Mouse (Mus musculus) megakaryocyte, embryonic 14.5 days (primary cell): ENCODE measurements around the gene Mrpl33. TPM values are rescaled to one million over a fixed set of nuclear protein-coding genes. Genes with fewer than 3 reads are reported as not detected.

Source experiments
- H3K27me3 ChIP-seq: replicated peaks from 2 replicates; pipeline ENCODE3; 2012; ENCODE audit warnings: inconsistent platforms
- H3K36me3 ChIP-seq: replicated peaks from 2 replicates; pipeline ENCODE3; 2012; ENCODE audit warnings: low read length, inconsistent platforms, mixed read lengths
- H3K4me1 ChIP-seq: 2 replicates; pipeline ENCODE4 v1.6.1; 2012; ENCODE audit warnings: inconsistent platforms
- H3K4me3 ChIP-seq: replicated peaks from 2 replicates; pipeline ENCODE3; 2012; ENCODE audit warnings: moderate library complexity, mild to moderate bottlenecking, inconsistent platforms
- H3K9me3 ChIP-seq: 2 replicates; pipeline ENCODE4 v1.6.1; 2012; ENCODE audit warnings: inconsistent platforms
- FLI1 ChIP-seq: IDR thresholded peaks from 2 replicates; pipeline ENCODE4 v1.6.1; 2012; ENCODE audit warnings: low read length, inconsistent platforms, mixed read lengths
- GATA1 ChIP-seq: IDR thresholded peaks from 3 replicates; pipeline ENCODE4 v1.6.1; 2012; ENCODE audit warnings: mixed read lengths, low read length, inconsistent platforms, borderline replicate concordance
- polyA plus RNA-seq: library from polyadenylated mRNA; stranded (reverse); fragments of >175 nt; gene quantifications from 2 replicates; pipeline ENCODE4 v1.2.3, GENCODE M21; 2012; ENCODE audit warnings: low replicate concordance; ENCODE audit not compliant: insufficient read depth

The Mrpl33 gene
- polyA plus RNA-seq, result 6.0 TPM in 1 of 2 replicates, not detected in the other

- H3K4me3 ChIP-seq, result peak within 1 kb of the TSS; percentile 91
- peaks cover 13% of the 10 kb centered on the region for H3K36me3 ChIP-seq
- H3K27me3 ChIP-seq, result no peaks in the 10 kb centered on the region
- H3K9me3 ChIP-seq, result no peaks in the 10 kb centered on the region
- TF ChIP-seq FLI1, result no peak
- TF ChIP-seq GATA1, result no peak
- peaks cover 75% of the 10 kb centered on the region for H3K4me1 ChIP-seq
Observed at GRCm38 (mm10) chr5:31596481-31597429, at the start of gene Mrpl33. Gene Mrpl33, plus strand, starts transcription at chr5:31596935.

GRCm38 (mm10) chr5:31559401-31559800 lies 37.3 kb upstream of the Mrpl33 start:
- H3K27me3 ChIP-seq, result no peaks in the 10 kb centered on the region
- H3K9me3 ChIP-seq, result no peaks in the 10 kb centered on the region
- TF ChIP-seq FLI1 (no peak), GATA1 (no peak)
- peaks cover 83% of the 10 kb centered on the region for H3K36me3 ChIP-seq
- H3K4me1 ChIP-seq, result peaks cover 16% of the 10 kb centered on the region
- H3K4me3 ChIP-seq, result no peak overlapping the region

GRCm38 (mm10) chr5:31560352-31560751 lies 36.4 kb upstream of the Mrpl33 start:
- H3K4me1 ChIP-seq, result peaks cover 25% of the 10 kb centered on the region
- peaks cover 83% of the 10 kb centered on the region for H3K36me3 ChIP-seq
- TF ChIP-seq GATA1, result no peak
- TF ChIP-seq FLI1, result no peak
- no peak overlapping the region for H3K4me3 ChIP-seq
- no peaks in the 10 kb centered on the region for H3K27me3 ChIP-seq
- H3K9me3 ChIP-seq, result no peaks in the 10 kb centered on the region

GRCm38 (mm10) chr5:31562036-31562666 lies 34.6 kb upstream of the Mrpl33 start:
- H3K4me1 ChIP-seq, result peaks cover 25% of the 10 kb centered on the region
- H3K9me3 ChIP-seq, result no peaks in the 10 kb centered on the region
- peaks cover 77% of the 10 kb centered on the region for H3K36me3 ChIP-seq
- no peaks in the 10 kb centered on the region for H3K27me3 ChIP-seq
- TF ChIP-seq GATA1 (no peak), FLI1 (no peak)
- no peak overlapping the region for H3K4me3 ChIP-seq

GRCm38 (mm10) chr5:31563496-31563895 lies 33.2 kb upstream of the Mrpl33 start:
- Histone ChIP-seq H3K4me3 (no peak overlapping the region), H3K4me1 (peaks cover 25% of the 10 kb centered on the region), H3K36me3 (peaks cover 74% of the 10 kb centered on the region), H3K27me3 (no peaks in the 10 kb centered on the region), H3K9me3 (no peaks in the 10 kb centered on the region)
- no peak for TF ChIP-seq FLI1
- no peak for TF ChIP-seq GATA1

- Histone ChIP-seq H3K4me1 (peaks cover 25% of the 10 kb centered on the region), H3K9me3 (no peaks in the 10 kb centered on the region), H3K27me3 (no peaks in the 10 kb centered on the region), H3K36me3 (peaks cover 74% of the 10 kb centered on the region), H3K4me3 (no peak overlapping the region)
- TF ChIP-seq FLI1 (no peak), GATA1 (no peak)
Observed at GRCm38 (mm10) chr5:31563905-31564304, 32.8 kb upstream of the Mrpl33 start.

GRCm38 (mm10) chr5:31564976-31565375 lies 31.8 kb upstream of the Mrpl33 start:
- no peak overlapping the region for H3K4me3 ChIP-seq
- peaks cover 70% of the 10 kb centered on the region for H3K36me3 ChIP-seq
- H3K27me3 ChIP-seq, result peaks cover 3% of the 10 kb centered on the region
- peaks cover 27% of the 10 kb centered on the region for H3K4me1 ChIP-seq
- no peak for TF ChIP-seq GATA1
- TF ChIP-seq FLI1, result no peak
- no peaks in the 10 kb centered on the region for H3K9me3 ChIP-seq

GRCm38 (mm10) chr5:31566026-31566425 lies 30.7 kb upstream of the Mrpl33 start:
- Histone ChIP-seq H3K36me3 (peaks cover 61% of the 10 kb centered on the region), H3K9me3 (no peaks in the 10 kb centered on the region), H3K4me3 (no peak overlapping the region), H3K4me1 (peaks cover 34% of the 10 kb centered on the region), H3K27me3 (peaks cover 5% of the 10 kb centered on the region)
- no peak for TF ChIP-seq FLI1

- Histone ChIP-seq H3K9me3 (no peaks in the 10 kb centered on the region), H3K4me3 (no peak overlapping the region), H3K36me3 (peaks cover 59% of the 10 kb centered on the region), H3K27me3 (peaks cover 8% of the 10 kb centered on the region), H3K4me1 (peaks cover 38% of the 10 kb centered on the region)
- no peak for TF ChIP-seq FLI1
- no peak for TF ChIP-seq GATA1
Observed at GRCm38 (mm10) chr5:31566457-31566856, 30.3 kb upstream of the Mrpl33 start.

GRCm38 (mm10) chr5:31567951-31568657 lies 28.6 kb upstream of the Mrpl33 start:
- H3K36me3 ChIP-seq, result peaks cover 42% of the 10 kb centered on the region
- H3K27me3 ChIP-seq, result peaks cover 13% of the 10 kb centered on the region
- TF ChIP-seq GATA1 (no peak), FLI1 (no peak)

More at GRCm38 (mm10) chr5:31567951-31568657, 28.6 kb upstream of the Mrpl33 start:
- Histone ChIP-seq H3K4me1 (peaks cover 39% of the 10 kb centered on the region), H3K4me3 (no peak overlapping the region), H3K9me3 (no peaks in the 10 kb centered on the region)
